Mouse (Mus musculus) ES-Bruce4 (cell line): ENCODE data around the gene Mfn2. TPM values are rescaled to one million over a fixed set of nuclear protein-coding genes. Genes with fewer than 3 reads are reported as not detected.

Experiments
- H3K27ac ChIP-seq: 2 replicates; pipeline ENCODE4 v1.5.1; 2012; ENCODE audit warnings: low read length, inconsistent platforms; ENCODE audit not compliant: insufficient read depth
- H3K27me3 ChIP-seq: 2 replicates; pipeline ENCODE4 v1.6.1; 2012; ENCODE audit warnings: mild to moderate bottlenecking, low read length, inconsistent platforms; ENCODE audit not compliant: control insufficient read depth, poor library complexity, insufficient read depth, severe bottlenecking
- H3K36me3 ChIP-seq: 2 replicates; pipeline ENCODE4 v1.6.1; 2012; ENCODE audit warnings: inconsistent platforms, mild to moderate bottlenecking, low read length, moderate library complexity; ENCODE audit not compliant: control insufficient read depth, poor library complexity, insufficient read depth, severe bottlenecking
- H3K4me1 ChIP-seq: one replicate; pipeline ENCODE4 v1.8.1; 2011; ENCODE audit warnings: low read length; ENCODE audit not compliant: control insufficient read depth, insufficient read depth
- H3K4me3 ChIP-seq: 2 replicates; pipeline ENCODE4 v1.5.1; 2011; ENCODE audit warnings: low read depth, mild to moderate bottlenecking, low read length
- H3K9ac ChIP-seq: 2 replicates; pipeline ENCODE4 v1.6.1; 2012; ENCODE audit warnings: low read depth, mild to moderate bottlenecking, inconsistent platforms; ENCODE audit not compliant: poor library complexity, severe bottlenecking
- H3K9me3 ChIP-seq: replicated peaks from 2 replicates; pipeline ENCODE4 v1.6.1; 2012; ENCODE audit warnings: mild to moderate bottlenecking, low read length, inconsistent platforms; ENCODE audit not compliant: control insufficient read depth, poor library complexity, insufficient read depth, severe bottlenecking
- CTCF ChIP-seq: IDR thresholded peaks from one replicate; pipeline ENCODE4 v1.8.1; 2011; ENCODE audit warnings: low read depth, low read length
- EP300 ChIP-seq: IDR thresholded peaks from 2 replicates; pipeline ENCODE4 v1.6.1; 2011; ENCODE audit warnings: low read depth, low read length; ENCODE audit not compliant: insufficient read depth
- POLR2A ChIP-seq: IDR thresholded peaks from one replicate; pipeline ENCODE4 v1.8.1; 2011; ENCODE audit warnings: low read length; ENCODE audit not compliant: insufficient read depth
- polyA plus RNA-seq: library from polyadenylated mRNA; stranded (reverse); fragments of >200 nt; gene quantifications from 2 replicates; pipeline ENCODE4 v1.2.4, GENCODE M21; 2011; ENCODE audit warnings: low read depth; ENCODE audit not compliant: missing spikeins, insufficient read depth, insufficient read length

Mfn2 gene
- polyA plus RNA-seq, 1 experiment: 14.6 TPM

DNA sequence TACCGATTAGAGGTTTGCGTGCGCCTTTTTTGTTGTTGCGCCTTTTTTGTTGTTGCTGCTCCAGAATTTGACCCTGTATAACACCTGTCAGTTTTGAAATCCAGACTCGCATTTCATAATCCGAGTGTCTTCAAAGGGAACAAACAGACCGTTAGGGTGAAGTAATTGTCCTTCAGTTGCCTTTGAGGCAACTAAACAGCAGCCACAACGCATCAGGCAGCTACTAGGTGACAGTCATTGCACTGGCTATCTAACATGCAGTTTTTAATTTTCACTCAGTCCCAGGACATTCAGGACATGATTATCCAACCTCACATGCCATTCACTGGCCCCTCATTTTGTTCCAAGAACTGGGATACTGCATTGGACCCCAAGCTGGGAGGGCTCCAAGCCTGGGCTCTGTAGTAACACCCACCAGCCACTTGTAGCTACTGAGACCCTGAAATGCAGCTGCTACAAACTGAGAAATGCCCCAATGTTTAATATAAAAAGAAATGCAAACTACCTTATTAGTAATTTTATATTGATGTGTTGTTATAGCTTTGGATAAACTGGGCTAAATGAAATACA lies 671 bp upstream of the Mfn2 start:
- H3K9me3 ChIP-seq: no peaks in the 10 kb centered on the region
- H3K4me3 ChIP-seq: no peak overlapping the region
- no peaks in the 10 kb centered on the region for H3K36me3 ChIP-seq
- no peak overlapping the region for H3K9ac ChIP-seq
- TF ChIP-seq EP300: no peak
- TF ChIP-seq POLR2A: no peak
- peaks cover 4% of the 10 kb centered on the region for H3K4me1 ChIP-seq
- no peaks in the 10 kb centered on the region for H3K27me3 ChIP-seq
- H3K27ac ChIP-seq: no peak overlapping the region

DNA sequence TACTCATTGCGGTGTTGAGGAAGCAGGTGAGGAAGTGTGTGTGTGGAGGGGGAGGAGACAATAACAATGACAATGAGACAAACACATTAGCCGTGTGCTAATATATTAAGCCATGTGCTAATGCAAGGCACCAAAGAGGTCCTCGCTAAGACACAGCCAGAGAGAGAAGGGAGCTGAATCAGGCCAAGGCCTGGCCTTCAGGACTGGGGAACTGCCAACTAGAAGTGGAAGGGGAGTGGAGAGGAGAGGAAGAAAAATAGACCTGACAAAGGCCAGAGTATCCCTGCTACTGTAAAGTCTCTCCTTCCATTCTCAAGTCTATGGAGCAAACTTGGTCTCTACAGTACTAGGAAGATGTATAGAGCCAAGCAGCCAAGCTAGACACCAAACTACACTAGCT lies 903 bp downstream of the Mfn2 start:
- no peak overlapping the region for H3K27ac ChIP-seq
- H3K36me3 ChIP-seq: no peaks in the 10 kb centered on the region
- no peak overlapping the region for H3K4me3 ChIP-seq
- TF ChIP-seq POLR2A: no peak
- no peak for TF ChIP-seq EP300
- no peak for TF ChIP-seq CTCF
- H3K4me1 ChIP-seq: peaks cover 2% of the 10 kb centered on the region
- H3K9me3 ChIP-seq: no peaks in the 10 kb centered on the region
- H3K9ac ChIP-seq: no peak overlapping the region
- H3K27me3 ChIP-seq: no peaks in the 10 kb centered on the region

DNA sequence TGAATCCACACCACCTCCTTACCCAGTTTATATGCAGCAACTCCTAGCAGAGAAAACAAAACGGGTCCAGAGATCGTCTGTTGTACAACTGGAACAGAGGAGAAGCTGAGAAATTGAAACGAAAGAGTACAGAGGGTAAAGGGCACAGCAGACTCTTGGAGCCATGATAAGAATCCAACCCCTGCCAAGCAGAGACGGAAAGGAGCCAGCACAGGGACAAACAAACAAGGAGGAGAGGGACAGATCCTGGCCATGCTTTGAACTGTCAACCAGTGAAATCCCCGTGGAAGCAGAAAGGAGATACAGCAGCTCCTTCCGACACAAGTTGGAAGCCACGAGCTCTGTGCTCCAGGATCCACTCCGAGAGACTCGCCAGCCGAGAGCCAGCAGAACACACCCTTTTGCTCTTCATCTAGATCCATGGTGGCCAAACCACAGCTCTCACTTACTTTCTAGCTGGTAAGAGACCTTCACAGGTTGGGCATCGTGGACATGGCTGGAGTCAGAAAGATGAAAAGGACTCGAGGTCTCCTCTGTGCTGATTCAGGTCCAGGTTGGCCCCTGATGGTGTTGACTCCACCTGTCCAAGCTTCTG lies 1.5 kb downstream of the Mfn2 start:
- H3K27me3 ChIP-seq: no peaks in the 10 kb centered on the region
- no peak overlapping the region for H3K27ac ChIP-seq
- no peaks in the 10 kb centered on the region for H3K9me3 ChIP-seq
- H3K9ac ChIP-seq: no peak overlapping the region
- H3K36me3 ChIP-seq: no peaks in the 10 kb centered on the region
- TF ChIP-seq EP300 (no peak), CTCF (no peak), POLR2A (no peak)
- H3K4me1 ChIP-seq: peaks cover 2% of the 10 kb centered on the region
- H3K4me3 ChIP-seq: no peak overlapping the region

DNA sequence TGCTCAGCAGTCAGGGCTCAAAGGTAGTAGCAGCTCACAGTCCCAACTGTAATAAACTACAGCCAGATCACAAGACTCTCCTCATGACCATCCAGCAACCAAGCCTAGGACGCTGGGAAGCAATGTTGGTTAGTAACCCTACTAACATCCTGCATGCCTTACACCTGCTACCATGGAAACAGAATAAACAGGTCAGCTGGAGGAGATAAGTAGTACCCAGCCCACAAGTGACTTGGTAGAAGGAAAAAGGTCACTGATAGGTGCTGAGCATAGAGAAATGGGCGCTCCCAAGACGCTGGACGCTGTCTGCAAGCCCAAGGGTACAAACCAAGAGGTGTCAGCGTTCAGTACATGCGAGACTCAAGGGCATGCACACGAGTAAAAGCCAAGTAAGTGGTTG lies 4.1 kb downstream of the Mfn2 start:
- no peaks in the 10 kb centered on the region for H3K4me1 ChIP-seq
- no peaks in the 10 kb centered on the region for H3K27me3 ChIP-seq
- no peaks in the 10 kb centered on the region; the same call in 1 of the 2 replicates for H3K36me3 ChIP-seq
- H3K9ac ChIP-seq: no peak overlapping the region
- no peak overlapping the region for H3K27ac ChIP-seq
- no peak overlapping the region for H3K4me3 ChIP-seq
- TF ChIP-seq CTCF (no peak), EP300 (no peak), POLR2A (no peak)
- no peaks in the 10 kb centered on the region for H3K9me3 ChIP-seq

DNA sequence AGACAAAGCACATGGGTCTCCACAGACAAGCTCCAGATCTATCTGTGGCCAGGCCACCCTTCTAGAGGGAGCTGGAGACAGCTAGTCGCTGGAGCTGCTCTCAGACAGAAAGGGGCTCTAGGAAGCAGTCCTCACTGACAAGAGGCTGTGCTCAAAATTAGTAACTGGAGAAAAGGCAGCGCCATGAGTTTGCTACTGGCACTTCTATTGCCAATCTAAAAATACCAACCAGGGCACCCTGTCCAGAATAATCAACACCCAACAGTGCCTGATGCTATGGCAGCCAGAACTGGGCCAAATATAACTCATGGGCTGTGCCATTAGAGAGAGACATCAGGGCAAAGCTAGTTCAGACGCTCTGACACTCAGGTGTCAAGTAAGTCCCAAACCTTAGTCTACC lies 7.2 kb downstream of the Mfn2 start:
- Histone ChIP-seq H3K36me3 (no peaks in the 10 kb centered on the region; the same call in 1 of the 2 replicates), H3K27ac (no peak overlapping the region)

DNA sequence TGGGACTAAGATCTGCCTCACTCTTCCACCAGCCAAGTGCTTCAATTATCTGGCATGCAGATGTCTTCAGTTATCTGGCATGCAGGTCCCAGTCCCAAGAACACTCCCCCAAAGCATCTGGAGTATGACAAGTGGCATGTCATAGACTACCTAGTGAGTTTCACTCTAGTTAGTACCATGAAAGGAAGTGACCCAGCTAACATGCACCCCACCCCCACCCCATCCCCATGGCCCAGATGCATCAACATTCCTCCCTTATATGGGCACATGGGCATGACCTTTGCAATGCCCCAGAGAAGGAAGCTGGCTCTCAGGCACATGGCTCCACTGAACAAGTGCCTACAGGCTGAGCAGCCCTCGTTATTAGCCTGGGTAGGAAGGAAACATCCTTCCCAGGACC lies 8.1 kb downstream of the Mfn2 start:
- H3K4me1 ChIP-seq: no peaks in the 10 kb centered on the region
- TF ChIP-seq CTCF (no peak), POLR2A (no peak), EP300 (no peak)
- H3K9ac ChIP-seq: no peak overlapping the region
- H3K9me3 ChIP-seq: no peaks in the 10 kb centered on the region
- H3K4me3 ChIP-seq: no peak overlapping the region
- H3K36me3 ChIP-seq: no peaks in the 10 kb centered on the region; the same call in 1 of the 2 replicates
- H3K27ac ChIP-seq: no peak overlapping the region
- no peaks in the 10 kb centered on the region for H3K27me3 ChIP-seq

More for the DNA sequence above, 7.2 kb downstream of the Mfn2 start:
- no peak overlapping the region for H3K4me3 ChIP-seq
- no peak overlapping the region for H3K9ac ChIP-seq
- TF ChIP-seq POLR2A: no peak
- no peak for TF ChIP-seq CTCF
- TF ChIP-seq EP300: no peak
- no peaks in the 10 kb centered on the region for H3K4me1 ChIP-seq
- H3K9me3 ChIP-seq: no peaks in the 10 kb centered on the region
- no peaks in the 10 kb centered on the region for H3K27me3 ChIP-seq
